Mouse (Mus musculus): ENCODE data around the gene Ccdc38. TPM values are rescaled to one million over a fixed set of nuclear protein-coding genes. Genes with fewer than 3 reads are reported as not detected.
"Not testable (repeated sequence)": the region's sequence is repeated elsewhere in the genome, so short reads cannot be mapped to it uniquely, and the experiment has no call there.

Ccdc38 gene
- total RNA-seq, 2 experiments from 2014 or later: not detected

DNA sequence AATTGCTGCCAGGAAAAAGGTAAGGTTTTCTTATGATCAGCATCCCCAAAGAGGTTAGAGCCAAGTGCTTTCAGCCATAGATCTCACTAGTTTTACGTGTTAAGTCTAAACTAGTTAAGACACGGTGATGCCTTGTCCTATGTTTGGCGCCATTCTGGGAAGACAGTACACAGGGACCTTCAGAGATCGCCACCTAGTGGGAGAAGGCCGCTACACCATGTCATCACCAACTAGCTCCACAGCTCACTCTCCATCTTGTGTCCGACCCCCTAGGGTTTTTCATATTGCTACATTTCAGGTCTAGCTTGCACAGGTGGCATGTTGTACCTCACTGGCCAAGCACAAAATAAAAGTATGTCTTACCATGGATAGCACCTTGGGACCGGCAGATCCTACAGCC lies 8.6 kb downstream of the Ccdc38 start:
- DNase-seq (ENCODE audit: low spot score in 2 of 2): peak; percentile 76 to 83

DNA sequence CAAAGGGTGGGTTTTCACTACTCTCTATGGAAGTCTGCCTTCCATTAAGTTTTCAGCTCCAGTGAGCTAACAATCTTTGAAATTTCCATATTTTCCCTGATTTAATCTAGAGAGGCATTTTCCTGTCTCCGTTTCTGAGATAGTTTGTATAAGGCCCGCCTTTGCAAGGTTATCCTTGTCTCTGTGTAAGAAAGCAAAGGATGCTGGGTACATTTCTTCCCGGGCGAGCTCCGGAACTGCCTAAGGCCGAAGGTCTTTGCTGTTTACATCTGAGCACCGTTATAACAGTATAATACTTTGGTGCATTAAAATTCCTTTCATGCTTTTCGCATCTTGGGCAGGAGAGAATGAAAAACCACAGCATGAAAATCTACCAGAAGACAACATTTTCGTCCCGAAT lies 9.4 kb downstream of the Ccdc38 start:
- DNase-seq (ENCODE audit: low spot score in 2 of 2): no peak

DNA sequence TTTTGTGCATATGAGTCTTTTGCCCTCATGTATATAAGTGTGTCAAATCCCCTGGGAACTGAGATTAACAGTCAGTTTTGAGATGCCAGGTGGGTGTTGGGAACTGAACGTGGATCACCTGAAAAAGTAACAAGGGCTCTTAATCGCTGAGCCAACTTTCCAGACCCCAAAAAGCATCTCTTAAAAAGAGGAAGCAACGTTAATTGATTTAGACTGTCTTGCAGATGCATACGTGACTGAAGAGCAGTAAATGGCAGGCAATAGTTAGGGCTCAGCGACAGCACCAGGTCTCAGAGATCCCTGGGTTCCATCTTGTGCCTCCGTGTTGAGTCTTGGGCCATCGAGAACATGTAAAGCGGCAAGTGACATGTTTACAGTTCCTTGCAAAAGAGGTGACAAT lies 12.2 kb downstream of the Ccdc38 start:
- DNase-seq (ENCODE audit: low spot score in 2 of 2): no peak

DNA sequence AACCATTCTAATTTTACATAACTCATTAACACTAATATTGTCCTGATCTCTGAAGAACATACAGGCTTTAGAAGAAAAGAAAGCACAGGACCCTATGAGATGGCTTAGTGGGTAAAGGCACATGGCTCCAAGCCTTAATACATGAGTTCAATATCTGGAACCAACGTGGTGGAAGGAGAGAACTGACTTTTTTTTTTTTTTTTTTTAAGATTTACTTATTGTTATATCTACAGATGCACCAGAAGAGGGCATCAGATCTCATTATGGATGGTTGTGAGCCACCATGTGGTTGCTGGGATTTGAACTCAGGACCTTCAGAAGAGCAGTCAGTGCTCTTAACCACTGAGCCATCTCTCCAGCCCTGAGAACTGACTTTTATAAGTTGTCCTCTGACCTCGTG lies 17.5 kb downstream of the Ccdc38 start:
- not testable (repeated sequence) for DNase-seq (ENCODE audit: low spot score in 2 of 2)

DNA sequence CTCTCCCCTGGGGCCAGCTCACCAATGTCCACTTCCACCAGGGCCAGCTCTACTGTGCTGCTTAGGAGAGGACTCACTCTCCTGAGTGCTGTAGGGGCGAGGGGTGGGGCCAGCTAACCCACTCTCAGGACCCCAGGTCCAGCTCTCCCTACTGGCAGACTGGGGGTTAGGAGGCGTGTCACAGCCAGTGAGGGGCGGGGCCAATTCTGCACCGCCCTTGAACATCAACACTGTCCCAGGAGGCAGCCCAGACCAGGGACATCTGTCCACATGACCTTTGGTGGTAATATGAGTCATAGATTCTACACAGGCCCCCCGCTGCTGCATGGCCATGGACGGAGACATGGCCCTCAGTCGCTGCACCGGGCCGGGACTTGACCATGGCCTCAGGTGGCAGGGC lies 19.4 kb downstream of the Ccdc38 start:
- DNase-seq (ENCODE audit: low spot score in 2 of 2): no peak

DNA sequence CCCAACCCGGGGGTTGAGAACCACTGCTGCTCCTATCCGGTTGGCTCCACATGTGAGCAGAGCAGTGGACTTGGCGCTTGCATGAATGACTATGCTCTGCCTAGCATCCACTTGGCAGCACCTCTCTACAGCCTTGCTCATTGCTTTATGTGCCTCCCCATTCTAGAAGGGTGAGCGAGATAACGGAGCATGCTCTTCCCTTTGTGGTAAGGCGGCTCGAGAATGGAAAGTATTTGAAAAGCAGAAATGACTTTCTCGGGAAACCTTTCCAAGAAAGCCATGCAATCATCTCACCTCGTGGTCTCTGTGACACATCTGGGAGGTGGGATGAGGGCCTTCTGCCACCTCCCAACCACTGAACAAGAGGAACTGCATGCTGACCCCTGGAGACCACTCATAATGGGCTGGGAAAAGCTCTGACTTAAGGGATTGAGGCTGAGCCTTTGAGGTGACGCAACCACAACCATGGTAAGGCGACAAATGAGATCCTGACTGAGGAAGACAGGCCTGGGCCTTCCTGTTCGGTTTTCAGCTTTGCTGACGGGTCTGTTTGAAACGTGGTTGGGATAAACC lies 24.2 kb downstream of the Ccdc38 start:
- DNase-seq (ENCODE audit: low spot score in 2 of 2): no peak

DNA sequence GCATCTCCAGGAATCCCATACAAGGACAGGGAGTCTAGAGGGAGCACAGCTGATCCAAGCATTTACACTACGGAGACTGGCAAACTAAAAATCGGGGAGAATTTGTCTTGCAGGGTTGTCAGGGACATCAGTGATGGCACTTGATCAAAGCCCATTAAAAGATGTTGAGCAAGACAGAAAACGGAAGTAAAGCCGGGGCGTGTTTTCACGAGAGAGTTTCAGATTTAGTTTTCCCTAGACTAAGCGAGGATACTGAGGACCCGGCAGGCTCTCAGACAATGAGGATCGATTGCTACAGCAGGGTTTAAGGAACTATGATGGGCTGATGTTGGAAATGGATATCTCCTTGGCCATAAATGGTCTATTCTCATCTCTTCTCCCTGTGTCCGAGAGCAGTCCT lies 26.6 kb downstream of the Ccdc38 start:
- DNase-seq (ENCODE audit: low spot score in 2 of 2): no peak

DNA sequence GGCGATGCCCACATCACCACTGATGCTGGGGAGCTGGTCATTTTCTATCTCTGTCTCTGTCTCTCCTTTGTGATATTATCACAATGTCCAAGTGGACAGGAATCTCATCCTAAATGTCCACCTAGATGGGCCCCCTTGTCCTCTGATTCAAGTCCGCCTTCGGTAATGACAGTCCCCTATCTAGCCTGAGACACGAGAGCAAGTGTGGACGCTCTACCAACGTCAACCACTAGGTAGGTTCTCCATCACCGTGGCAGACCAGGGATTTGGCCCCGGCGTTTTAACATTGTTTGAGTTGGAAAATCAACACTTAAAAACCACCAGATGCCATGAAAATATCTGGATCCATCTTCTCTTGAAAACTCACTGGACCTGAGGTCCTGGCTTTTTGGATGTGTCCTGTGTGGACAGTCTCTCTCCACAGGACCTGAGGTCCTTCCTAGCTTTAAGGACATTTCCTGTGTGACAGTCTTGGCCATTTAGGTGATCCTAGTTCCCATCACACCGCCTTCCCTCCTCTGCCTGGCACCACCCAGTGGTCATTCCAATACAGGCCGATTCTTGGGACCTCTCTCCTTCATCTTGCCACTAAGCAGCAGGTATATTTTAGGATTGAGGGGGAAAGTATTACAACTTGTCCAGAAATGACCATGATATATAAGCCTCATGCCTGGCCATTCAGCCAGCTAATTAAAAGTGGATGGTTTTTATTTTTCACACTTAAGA lies 27.6 kb downstream of the Ccdc38 start:
- no peak for DNase-seq (ENCODE audit: low spot score in 2 of 2)

DNA sequence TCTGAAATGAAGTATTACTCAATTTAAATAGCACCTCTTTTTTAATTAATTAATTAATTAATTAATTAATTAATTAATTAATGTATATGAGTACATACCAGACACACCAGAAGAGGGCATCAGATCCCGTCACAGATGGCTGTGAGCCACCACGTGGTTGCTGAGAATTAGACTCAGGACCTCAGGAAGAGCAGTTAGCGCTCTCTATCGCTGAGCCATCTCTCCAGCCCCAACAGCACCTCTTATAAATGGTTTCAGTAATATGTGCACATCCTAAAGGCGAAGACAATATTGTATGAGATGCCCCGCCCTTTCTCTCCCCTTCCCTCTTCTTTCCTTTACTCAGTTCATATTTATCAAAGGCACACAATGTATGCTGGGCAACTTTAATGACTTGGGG lies 28.2 kb downstream of the Ccdc38 start:
- no peak for DNase-seq (ENCODE audit: low spot score in 2 of 2)

DNA sequence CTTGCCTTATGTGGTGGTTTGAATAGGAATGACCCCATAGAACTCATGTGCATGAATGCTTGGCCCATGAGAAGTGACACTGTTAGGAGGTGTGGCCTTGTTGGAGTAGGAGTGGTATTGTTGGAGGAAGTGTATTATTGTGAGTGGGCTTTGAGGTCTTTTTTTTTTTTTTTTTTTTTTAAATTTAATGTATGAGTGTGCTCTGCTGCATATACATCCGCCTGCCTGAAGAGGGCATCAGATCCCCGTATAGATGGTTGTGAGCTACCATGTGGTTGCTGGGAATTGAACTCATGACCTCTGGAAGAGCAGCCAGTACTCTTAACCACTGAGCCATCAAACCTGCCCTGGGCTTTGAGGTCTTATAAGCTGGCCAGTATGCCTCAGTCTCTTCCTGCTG lies 31.8 kb downstream of the Ccdc38 start:
- DNase-seq (ENCODE audit: low spot score in 2 of 2): no peak

DNA sequence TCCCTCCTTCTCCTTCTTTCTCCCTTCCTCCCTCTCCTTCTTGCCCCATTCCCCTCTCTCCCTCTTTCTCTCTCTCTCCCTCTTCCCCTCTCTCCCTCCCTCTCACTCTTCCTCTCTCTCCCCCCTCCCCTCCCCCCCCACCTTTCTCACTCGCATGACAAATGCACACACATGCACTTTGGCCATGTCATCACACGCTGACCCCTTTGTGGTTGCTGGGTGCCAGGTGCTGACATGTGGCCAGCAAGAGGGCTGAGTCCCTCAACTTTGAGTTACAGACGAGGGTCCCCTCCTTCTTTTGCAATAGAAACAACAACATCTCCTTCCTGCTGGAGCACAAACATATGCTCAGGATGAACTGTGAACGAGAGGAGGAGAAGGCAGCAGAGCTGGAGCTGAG lies 34.5 kb downstream of the Ccdc38 start:
- DNase-seq (ENCODE audit: low spot score in 2 of 2): no peak

DNA sequence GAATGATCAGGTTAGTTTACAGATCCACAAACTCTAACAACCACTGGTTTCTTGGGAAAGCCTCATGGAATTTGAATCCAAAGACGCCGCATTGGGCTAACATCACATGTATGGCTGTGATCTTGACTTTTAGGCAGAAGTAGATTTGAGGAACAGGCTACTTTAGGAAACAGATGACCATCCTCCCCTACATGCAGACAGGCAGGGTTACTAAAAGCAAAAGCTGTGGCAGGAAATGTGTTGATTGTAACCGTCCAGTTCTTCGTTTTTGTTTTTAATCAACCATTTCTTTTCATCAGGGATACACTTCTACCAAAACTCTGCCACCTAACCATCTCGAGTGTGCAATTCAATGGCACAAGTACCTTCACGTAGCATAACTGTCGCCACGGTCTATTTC lies 35.5 kb downstream of the Ccdc38 start:
- DNase-seq (ENCODE audit: low spot score in 2 of 2): no peak

DNA sequence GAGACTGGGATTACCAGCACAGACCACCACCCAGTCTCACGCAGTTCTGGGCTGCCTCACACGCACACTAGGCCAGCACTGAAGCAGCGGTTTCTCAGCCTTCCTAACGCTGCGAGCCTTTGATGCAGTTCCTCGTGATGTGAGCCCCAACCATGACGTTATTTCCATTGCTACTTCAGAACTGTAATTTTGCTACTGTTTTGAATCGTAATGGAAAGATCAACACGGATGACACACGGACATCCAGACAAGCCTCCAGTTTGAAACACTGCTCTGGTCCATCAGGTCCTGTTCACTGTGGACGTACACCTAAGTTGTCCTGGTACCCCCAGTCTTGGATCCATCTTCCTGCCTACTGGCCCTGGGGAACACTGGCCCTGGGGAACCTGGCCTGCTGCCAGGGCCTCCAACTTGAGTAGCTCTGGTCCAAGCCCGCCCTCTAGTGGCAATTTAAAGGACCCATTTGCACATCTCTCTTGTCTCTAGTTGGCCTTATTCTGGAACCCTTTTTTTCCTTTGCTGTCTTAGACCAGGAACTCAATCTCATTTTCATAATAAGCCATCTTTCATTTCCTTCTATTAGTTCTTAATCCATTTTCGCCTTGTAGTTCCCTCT lies 36.9 kb downstream of the Ccdc38 start:
- DNase-seq (ENCODE audit: low spot score in 2 of 2): peak; percentile 73 to 80

DNA sequence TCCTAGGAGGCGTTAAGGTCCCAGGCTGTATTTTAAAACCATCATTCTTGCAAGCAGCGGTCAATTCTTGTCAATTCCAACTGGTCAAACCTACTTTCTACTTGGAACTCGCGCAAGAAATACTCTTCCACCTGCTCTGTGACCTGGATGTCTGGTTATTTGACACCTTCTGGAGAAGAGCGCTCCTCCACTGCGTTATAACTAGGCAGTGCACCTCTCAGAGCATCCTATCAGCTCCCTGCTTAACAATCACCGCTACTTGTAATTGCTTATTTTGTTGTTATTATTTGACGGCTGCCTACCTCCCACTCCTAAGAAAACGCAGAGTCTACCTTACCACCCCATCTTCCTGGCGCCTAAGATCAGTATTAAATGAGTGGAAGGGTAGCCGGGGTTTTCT lies 48.4 kb downstream of the Ccdc38 start:
- no peak for DNase-seq (ENCODE audit: low spot score in 2 of 2)

DNA sequence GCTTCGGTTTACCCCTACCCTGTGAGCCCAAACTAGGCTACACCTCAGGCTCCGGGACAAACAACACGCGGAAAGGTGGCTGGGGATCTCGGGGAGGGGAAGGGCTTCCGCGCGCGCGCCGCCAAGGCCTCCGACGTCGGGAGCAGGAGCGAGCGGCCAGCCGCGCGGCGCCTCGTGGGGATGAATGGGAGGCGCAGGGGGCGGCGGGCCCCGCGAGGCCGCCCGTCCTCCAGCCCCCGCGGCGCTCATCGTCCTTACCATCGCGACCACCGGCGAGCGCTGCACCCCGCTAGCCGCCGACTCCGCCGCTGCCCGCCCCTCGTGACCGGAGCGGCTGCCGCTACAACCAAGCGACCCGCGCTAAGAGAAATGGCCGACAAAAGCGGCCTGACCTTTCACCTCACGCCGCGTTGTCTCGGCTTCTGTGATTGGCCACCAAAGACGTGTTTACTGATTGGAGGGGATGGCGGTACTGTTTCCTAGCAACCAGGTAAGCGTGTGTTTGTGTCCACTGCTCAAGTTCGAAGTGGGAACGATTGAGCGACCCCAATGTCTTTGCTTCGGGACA lies 48.9 kb downstream of the Ccdc38 start, which contains the start of gene Snrpf:
Gene Snrpf (minus strand): TSS at position 426 of the 568 bp plus-strand sequence.
- peak; percentile 89 to 93 for DNase-seq (ENCODE audit: low spot score in 2 of 2)

DNA sequence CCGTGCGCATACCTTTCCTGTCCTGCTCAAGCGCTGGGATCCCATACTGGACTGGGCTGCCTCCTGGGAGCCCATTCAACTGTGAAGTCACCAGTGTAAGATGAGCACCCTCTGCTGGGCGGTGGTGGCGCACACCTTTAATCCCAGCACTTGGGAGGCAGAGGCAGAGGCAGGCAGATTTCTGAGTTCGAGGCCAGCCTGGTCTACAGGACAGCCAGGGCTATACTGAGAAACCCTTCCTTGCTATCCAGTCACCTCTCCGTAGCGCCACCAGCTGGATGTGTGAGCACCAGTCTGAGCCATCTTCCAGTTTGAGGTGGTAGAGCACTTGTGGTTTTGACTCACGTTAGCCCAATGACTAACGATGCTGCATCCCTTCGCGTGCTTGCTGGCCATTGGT lies 52.0 kb downstream of the Ccdc38 start:
- DNase-seq (ENCODE audit: low spot score in 2 of 2): no peak

DNA sequence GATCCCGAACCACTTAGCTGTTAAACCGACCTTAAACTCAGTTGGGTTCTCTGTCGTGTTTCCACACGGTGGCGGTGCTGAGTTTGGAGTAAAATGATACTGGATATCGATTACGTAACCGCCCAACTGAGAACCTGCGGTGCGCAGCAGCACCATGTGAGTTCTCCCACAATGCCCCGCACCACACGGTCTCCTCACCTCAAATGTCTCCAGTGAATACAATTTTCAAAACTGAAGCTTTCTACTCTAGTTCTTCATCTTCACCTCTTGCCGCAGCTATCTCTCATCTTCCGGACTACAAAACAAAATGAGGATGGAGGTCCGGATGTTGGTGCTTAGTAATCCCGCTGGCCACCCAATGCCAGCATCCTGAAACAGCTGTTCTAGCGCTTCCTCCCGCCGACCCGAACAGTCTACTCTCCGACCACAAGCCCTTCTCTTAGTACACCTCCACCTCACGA lies 53.6 kb downstream of the Ccdc38 start:
- peak; percentile 91 to 92 for DNase-seq (ENCODE audit: low spot score in 2 of 2)

DNA sequence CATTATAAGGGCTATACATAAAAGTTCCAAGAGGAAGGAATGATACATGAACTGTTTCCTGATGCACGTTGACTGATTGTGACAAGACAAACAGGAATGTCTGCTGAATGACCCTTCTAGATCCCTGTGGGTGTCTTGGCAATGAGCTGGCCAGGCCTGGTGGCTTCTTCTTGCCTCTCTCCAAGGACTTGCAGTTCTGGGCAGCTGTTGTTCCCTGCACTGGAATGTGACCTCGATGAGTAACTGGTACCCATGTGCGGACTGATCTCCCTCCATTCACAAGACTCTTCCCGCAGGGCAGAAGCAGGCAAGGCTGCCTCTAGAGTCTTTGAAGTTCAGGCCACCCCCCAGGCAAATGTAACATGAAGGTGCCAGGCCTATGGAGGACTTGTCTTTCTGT lies 55.4 kb downstream of the Ccdc38 start:
- no peak for DNase-seq (ENCODE audit: low spot score in 2 of 2)

DNA sequence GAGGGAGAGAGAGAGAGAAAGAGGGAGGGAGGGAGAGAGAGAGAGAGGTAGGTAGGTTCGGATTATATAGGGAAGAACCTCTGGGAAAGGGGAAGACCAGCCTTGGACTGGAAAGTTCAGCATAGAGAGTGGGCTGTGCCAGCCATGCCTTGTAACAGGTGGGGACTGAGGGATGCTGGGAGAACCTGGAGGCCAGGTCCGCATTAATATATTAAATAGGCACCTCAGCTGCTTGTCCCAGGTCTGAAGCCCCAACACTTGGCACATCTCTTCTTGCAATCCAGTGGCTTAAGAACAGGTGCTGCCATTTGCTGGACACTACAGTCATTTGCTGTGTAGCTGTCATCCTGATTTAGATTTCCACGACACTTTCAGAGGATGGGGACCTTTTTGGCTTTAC lies 56.2 kb downstream of the Ccdc38 start:
- DNase-seq (ENCODE audit: low spot score in 2 of 2): no peak

DNA sequence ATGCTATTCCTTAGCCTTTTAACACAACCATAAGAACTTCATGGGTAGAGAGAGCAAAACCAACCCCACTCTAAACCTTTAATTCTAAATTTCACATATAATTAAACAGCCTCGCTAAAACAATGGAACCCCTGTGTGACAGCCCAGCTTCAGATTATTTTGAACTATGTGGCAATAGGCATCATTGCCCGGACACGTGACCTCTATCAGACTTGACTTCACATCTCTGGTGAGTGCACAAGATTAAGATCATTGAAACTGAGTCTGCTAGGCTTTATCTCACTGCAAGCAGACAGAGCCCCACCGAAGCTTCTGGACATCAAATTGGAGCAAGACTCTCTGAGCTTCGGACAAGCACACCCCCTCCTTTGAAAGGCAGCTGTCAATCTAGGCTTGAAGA lies 61.9 kb downstream of the Ccdc38 start:
- DNase-seq (ENCODE audit: low spot score in 2 of 2): no peak

DNA sequence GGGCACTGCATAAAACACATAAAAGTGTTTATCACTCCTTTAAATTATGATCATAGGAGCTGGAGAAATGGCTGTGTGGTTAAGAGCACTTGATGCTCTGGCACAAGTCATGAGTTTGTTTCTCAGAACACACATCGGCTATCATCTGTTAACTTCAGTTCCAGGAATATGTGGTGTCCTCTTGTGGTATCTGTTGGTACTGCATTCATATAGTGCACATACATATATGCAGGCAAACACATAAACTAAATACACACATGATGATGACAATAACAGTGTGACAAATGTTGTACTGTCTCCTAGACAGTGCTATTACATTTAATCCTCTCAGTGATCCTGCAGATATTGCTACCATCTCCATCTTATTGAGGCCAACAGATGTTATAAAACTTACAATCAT lies 62.8 kb downstream of the Ccdc38 start:
- no peak for DNase-seq (ENCODE audit: low spot score in 2 of 2)

DNA sequence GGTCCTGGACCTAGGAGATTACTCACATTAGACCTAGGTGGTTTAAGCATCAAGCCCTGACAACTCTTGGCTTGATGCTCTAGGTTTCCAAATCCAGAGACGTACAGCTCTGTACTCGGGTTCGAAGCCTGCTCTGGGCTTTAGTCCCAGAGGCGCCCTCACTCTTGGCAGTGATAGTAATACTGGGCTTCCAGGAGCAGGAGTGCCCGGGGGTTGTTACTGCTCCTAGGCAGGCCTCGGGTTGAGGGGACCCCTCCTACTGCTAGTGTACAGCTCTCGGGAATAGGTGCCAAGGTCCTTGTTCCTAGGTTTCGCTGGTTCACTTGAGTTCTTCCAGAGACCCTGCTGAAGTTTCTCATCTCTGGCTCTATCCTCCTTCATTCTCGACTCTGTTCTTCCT lies 65.9 kb downstream of the Ccdc38 start:
- no peak for DNase-seq (ENCODE audit: low spot score in 2 of 2)
